Mouse (Mus musculus): Measurements from ENCODE around the gene Cmip. TPM values are rescaled to one million over a fixed set of nuclear protein-coding genes. Genes with fewer than 3 reads are reported as not detected.

Gene Cmip
- polyA plus RNA-seq, 1 experiment from 2014 or later: 87.3 TPM

GRCm38 (mm10) chr8:117242286-117242685 lies 14.6 kb upstream of the Cmip start:
- Histone ChIP-seq H3K4me3 (no peak overlapping the region), H3K4me2 (no peak overlapping the region), H3K4me1 (replicated peaks) (no peaks in the 10 kb centered on the region), H3K27me3 (no peaks in the 10 kb centered on the region), H3K36me3 (no peaks in the 10 kb centered on the region), H3K9me3 (no peaks in the 10 kb centered on the region), H3K9ac (no peak overlapping the region), H3K27ac (no peak overlapping the region)
- WGBS: 87% methylated on average over 6 of the region's 6 CpGs
- no peak for ATAC-seq (ENCODE audit: low FRiP score)

- no peak overlapping the region for H3K27ac ChIP-seq
- H3K36me3 ChIP-seq: no peaks in the 10 kb centered on the region
- no peak overlapping the region for H3K9ac ChIP-seq
- ATAC-seq (ENCODE audit: low FRiP score): no peak
- H3K4me3 ChIP-seq: no peak overlapping the region
- no peaks in the 10 kb centered on the region for H3K9me3 ChIP-seq
- no peaks in the 10 kb centered on the region for H3K4me1 ChIP-seq (replicated peaks)
- 0 out of 2 replicates have a peak, but pooled peaks cover 4% of the 10 kb centered on the region for H3K27me3 ChIP-seq
- WGBS: 50% methylated on average over 6 of the region's 6 CpGs
- no peak overlapping the region for H3K4me2 ChIP-seq
Observed at GRCm38 (mm10) chr8:117244601-117245000, 12.3 kb upstream of the Cmip start.

GRCm38 (mm10) chr8:117248341-117248740 lies 8.5 kb upstream of the Cmip start:
- Histone ChIP-seq H3K4me3 (no peak overlapping the region), H3K9me3 (no peaks in the 10 kb centered on the region), H3K9ac (no peak overlapping the region), H3K27ac (no peak overlapping the region), H3K4me2 (no peak overlapping the region), H3K27me3 (0 out of 2 replicates have a peak, but pooled peaks cover 8% of the 10 kb centered on the region), H3K36me3 (no peaks in the 10 kb centered on the region), H3K4me1 (replicated peaks) (no peaks in the 10 kb centered on the region)
- WGBS: 87% methylated on average over 11 of the region's 11 CpGs
- ATAC-seq (ENCODE audit: low FRiP score): no peak

DNA sequence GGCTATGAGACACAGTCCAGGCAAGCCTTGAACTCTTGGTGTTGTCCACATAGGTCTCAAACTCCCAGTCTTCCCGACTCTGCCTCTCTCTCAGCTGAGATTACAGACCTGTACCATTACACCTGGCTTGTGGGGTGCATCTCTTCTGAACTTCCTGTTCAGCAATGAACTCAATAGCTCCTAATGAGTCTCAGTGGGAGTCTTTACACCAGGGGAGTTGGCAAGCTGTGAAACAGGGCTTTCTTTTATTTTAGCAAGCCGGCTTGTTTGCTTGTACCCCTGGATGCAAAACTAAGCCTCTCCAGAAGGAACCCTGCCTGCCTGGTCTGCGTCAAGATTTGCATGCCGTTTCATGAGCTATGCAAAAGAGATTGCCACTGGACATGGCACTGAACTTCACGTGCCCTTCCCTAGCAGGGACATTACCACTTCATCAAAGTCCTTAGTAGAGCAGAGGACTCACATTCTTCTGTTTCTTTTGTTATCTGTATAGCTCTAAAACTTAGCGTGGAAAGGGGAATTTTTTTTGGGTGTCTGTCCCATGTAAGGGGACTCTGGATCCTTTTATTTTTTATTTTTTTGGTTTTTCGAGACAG lies 5.7 kb upstream of the Cmip start:
- Histone ChIP-seq H3K4me2 (no peak overlapping the region), H3K9me3 (no peaks in the 10 kb centered on the region), H3K36me3 (no peaks in the 10 kb centered on the region), H3K27me3 (0 out of 2 replicates have a peak, but pooled peaks cover 8% of the 10 kb centered on the region), H3K4me3 (no peak overlapping the region), H3K27ac (no peak overlapping the region), H3K9ac (no peak overlapping the region), H3K4me1 (replicated peaks) (peaks cover 5% of the 10 kb centered on the region)
- ATAC-seq (ENCODE audit: low FRiP score): no peak
- 46% methylated on average over 7 of the region's 7 CpGs for WGBS

DNA sequence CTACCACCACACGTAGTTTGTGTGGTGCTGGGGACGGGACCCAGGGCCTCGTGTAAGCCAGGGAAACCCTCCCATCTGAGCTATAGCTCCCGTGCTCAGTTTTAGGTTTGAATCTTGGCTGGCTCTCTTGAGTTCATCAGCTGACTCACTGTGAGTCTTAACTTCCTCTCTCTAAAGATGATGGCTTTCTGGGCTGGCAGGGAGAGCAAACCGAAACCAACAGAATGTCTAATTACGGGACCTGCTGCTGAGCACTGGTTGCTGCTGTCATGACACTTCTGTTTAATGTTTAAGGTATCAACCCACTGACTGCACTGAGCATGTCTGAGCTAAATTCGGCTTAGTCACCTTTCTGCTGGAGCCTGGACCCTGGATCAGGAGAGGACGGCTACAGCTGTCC lies 4.2 kb upstream of the Cmip start:
- ATAC-seq (ENCODE audit: low FRiP score): no peak
- no peak overlapping the region for H3K4me2 ChIP-seq
- H3K36me3 ChIP-seq: no peaks in the 10 kb centered on the region
- no peak overlapping the region for H3K4me3 ChIP-seq
- H3K9me3 ChIP-seq: no peaks in the 10 kb centered on the region
- no peak overlapping the region for H3K9ac ChIP-seq
- H3K27ac ChIP-seq: no peak overlapping the region
- WGBS: 95% methylated on average over 8 of the region's 8 CpGs
- H3K4me1 ChIP-seq (replicated peaks): peaks cover 5% of the 10 kb centered on the region
- H3K27me3 ChIP-seq: 0 out of 2 replicates have a peak, but pooled peaks cover 8% of the 10 kb centered on the region

GRCm38 (mm10) chr8:117253390-117254269 lies 3.2 kb upstream of the Cmip start:
- Histone ChIP-seq H3K4me1 (replicated peaks) (peaks cover 10% of the 10 kb centered on the region), H3K27me3 (0 out of 2 replicates have a peak, but pooled peaks cover 4% of the 10 kb centered on the region), H3K4me3 (no peak overlapping the region), H3K27ac (no peak overlapping the region), H3K9ac (no peak overlapping the region), H3K36me3 (no peaks in the 10 kb centered on the region), H3K4me2 (no peak overlapping the region), H3K9me3 (no peaks in the 10 kb centered on the region)
- no peak for ATAC-seq (ENCODE audit: low FRiP score)
- 90% methylated on average over 17 of the region's 17 CpGs for WGBS

GRCm38 (mm10) chr8:117254496-117254895 lies 2.4 kb upstream of the Cmip start:
- Histone ChIP-seq H3K27ac (no peak overlapping the region), H3K9me3 (no peaks in the 10 kb centered on the region), H3K9ac (no peak overlapping the region), H3K36me3 (no peaks in the 10 kb centered on the region), H3K4me3 (no peak overlapping the region), H3K4me1 (replicated peaks) (peaks cover 19% of the 10 kb centered on the region), H3K4me2 (no peak overlapping the region), H3K27me3 (0 out of 2 replicates have a peak, but pooled peaks cover 4% of the 10 kb centered on the region)
- 81% methylated on average over 6 of the region's 6 CpGs for WGBS
- ATAC-seq (ENCODE audit: low FRiP score): no peak

DNA sequence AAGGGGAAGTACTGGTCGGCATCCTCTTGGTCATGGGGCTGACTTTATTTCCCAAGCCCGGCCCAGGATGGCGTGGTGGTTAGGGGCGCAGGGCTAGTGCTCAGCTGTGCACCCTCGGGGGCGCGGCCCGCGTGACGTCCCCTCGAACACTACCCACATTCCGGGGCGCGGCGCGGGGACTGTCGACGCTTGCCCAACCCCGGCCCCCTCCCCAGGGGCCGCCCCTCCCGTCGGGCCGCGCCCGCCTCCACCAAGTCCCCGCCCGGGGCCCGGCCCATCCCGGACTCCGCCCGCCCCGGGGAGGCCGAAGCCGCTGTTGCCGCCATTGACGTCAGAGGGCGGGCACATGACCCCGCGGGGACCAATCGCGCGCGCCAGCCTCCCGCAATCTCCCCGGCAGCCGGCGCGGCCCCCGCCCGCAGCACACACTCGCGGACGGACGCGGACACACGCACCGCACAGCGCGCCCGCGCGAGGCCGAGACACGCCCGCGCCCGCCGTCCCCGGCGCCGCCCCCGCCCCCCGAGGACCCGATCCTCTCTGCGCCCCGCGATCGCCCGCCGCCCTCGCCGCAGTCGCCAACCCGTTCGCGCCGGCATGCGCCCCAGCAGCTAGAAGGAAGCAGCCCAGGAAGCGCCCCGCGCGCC lies 449 bp upstream of the Cmip start:
- Histone ChIP-seq H3K9me3 (no peaks in the 10 kb centered on the region), H3K4me2 (peak overlapping the region; percentile 98), H3K36me3 (no peaks in the 10 kb centered on the region), H3K27me3 (no peaks in the 10 kb centered on the region), H3K27ac (peak overlapping the region; percentile 96), H3K4me3 (peak overlapping the region; percentile 98), H3K4me1 (replicated peaks) (peaks cover 37% of the 10 kb centered on the region), H3K9ac (peak overlapping the region; percentile 100)
- peak; percentile 86 for ATAC-seq (ENCODE audit: low FRiP score)
- WGBS: under 1% methylated on average over 48 of the region's 92 CpGs

DNA sequence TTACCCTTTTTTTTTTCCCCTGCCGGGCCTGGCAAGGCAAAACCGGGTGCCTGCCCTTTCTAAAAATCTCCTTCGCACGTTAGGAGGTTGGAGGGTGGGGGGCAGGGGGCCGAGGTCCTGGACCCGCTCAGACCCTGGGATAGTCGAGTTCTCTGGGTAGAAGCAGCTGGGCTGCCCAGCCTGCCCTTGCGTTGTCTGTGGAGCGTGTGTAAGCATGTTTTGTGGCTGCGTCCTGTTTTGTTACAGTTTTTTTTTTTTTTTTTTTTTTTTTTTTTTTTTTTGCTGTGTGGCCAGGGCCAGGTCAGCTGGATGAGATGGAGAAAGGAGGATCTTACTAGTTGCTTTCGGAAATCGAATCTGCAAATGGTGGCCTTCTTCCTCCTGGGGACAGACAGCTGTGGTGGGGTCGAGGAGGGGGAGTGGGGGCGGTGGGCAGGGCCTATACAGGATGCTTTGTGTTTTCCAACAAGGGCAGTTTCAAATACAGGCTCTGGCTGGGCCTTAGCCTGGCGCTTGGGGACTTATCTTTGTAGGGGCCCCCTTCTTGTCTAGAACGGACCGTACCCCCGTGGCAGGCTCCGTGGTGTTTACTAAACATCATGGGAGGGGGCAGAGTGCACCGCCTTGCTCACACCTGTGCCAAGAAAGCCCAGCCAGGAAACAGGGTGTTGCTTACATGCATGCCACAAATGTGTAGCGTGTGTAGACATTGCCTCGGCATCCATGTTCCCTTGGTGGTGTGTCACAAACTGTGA lies 1.1 kb downstream of the Cmip start:
- H3K27me3 ChIP-seq: no peaks in the 10 kb centered on the region
- WGBS: 2% methylated on average over 22 of the region's 22 CpGs
- no peaks in the 10 kb centered on the region for H3K9me3 ChIP-seq
- peak; percentile 19; the same call in 1 of the 2 replicates for ATAC-seq (ENCODE audit: low FRiP score)
- H3K27ac ChIP-seq: peak overlapping the region; percentile 96
- peak overlapping the region; percentile 100 for H3K9ac ChIP-seq
- peak overlapping the region; percentile 98 for H3K4me3 ChIP-seq
- H3K4me1 ChIP-seq (replicated peaks): peaks cover 53% of the 10 kb centered on the region
- H3K4me2 ChIP-seq: peak overlapping the region; percentile 98
- no peaks in the 10 kb centered on the region for H3K36me3 ChIP-seq

DNA sequence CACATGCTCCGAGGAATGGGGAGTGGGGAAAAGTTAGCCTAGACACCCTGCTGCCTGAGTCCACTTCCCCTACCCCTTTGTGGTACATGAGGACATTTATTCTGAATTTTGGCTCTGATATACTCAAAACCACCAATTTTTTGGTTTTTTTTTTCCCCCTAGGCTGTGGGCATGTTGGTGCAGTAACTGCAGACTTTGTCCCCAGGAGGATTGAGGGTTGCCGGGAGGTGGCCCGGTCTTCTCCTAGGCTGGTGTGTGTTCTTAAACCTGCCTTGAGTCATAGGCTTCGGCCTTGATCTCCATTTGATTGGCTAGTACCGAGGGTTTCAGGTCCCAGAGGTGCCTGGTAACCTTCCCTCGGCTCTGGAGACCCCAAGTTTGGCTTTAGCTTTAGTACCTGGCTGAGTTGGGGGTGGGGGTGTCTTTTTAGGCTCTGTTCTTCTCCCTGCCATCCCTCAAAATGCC lies 1.7 kb downstream of the Cmip start:
- Histone ChIP-seq H3K4me3 (peak overlapping the region; percentile 98), H3K4me1 (replicated peaks) (peaks cover 59% of the 10 kb centered on the region), H3K36me3 (no peaks in the 10 kb centered on the region), H3K27me3 (no peaks in the 10 kb centered on the region), H3K9me3 (no peaks in the 10 kb centered on the region), H3K4me2 (peak overlapping the region; percentile 98), H3K9ac (peak overlapping the region; percentile 100), H3K27ac (peak overlapping the region; percentile 96)
- WGBS: 24% methylated on average over 6 of the region's 6 CpGs
- ATAC-seq (ENCODE audit: low FRiP score): no peak

- Histone ChIP-seq H3K27me3 (no peaks in the 10 kb centered on the region), H3K4me1 (replicated peaks) (peaks cover 61% of the 10 kb centered on the region), H3K9me3 (no peaks in the 10 kb centered on the region), H3K9ac (peak overlapping the region; percentile 100), H3K36me3 (no peaks in the 10 kb centered on the region), H3K4me3 (peak overlapping the region; percentile 98), H3K4me2 (peak overlapping the region; percentile 98), H3K27ac (peak overlapping the region; percentile 96)
- no peak for ATAC-seq (ENCODE audit: low FRiP score)
- WGBS: 45% methylated on average over 11 of the region's 11 CpGs
Observed at GRCm38 (mm10) chr8:117259431-117260001, 2.7 kb downstream of the Cmip start.

All from hindbrain, embryonic 13.5 days (tissue).